Mouse (Mus musculus) midbrain, embryonic 15.5 days (tissue): Measurements from ENCODE around the gene Ccdc180. TPM values are rescaled to one million over a fixed set of nuclear protein-coding genes. Genes with fewer than 3 reads are reported as not detected.

Experiments used
- ATAC-seq: fragments of 200-750 bp; cut with Nextera tagmentation; replicated peaks from 2 replicates; pipeline ENCODE4 v1.8.0; 2017; ENCODE audit warnings: moderate TSS enrichment
- H3K27ac ChIP-seq: fragments of 300-500 bp; sonication (generic); 2 replicates; pipeline ENCODE4 v1.5.1; 2015; ENCODE audit warnings: mild to moderate bottlenecking, inconsistent platforms
- H3K27me3 ChIP-seq: fragments of 300-500 bp; sonication (generic); replicated peaks from 2 replicates; pipeline ENCODE4 v1.6.1; 2015; ENCODE audit warnings: inconsistent platforms
- H3K36me3 ChIP-seq: fragments of 300-500 bp; sonication (generic); replicated peaks from 2 replicates; pipeline ENCODE4 v1.6.1; 2015; ENCODE audit warnings: inconsistent platforms
- H3K4me1 ChIP-seq: fragments of 300-500 bp; sonication (generic); 2 replicates; pipeline ENCODE4 v1.6.1; 2015; ENCODE audit warnings: inconsistent platforms
- H3K4me2 ChIP-seq: fragments of 300-500 bp; sonication (generic); 2 replicates; pipeline ENCODE4 v1.6.1; 2015; ENCODE audit warnings: inconsistent platforms, mild to moderate bottlenecking, moderate library complexity
- H3K4me3 ChIP-seq: fragments of 300-500 bp; sonication (generic); 2 replicates; pipeline ENCODE4 v1.5.1; 2015; ENCODE audit warnings: mild to moderate bottlenecking, inconsistent platforms
- H3K9ac ChIP-seq: fragments of 300-500 bp; sonication (generic); 2 replicates; pipeline ENCODE4 v1.6.1; 2015; ENCODE audit warnings: mild to moderate bottlenecking, inconsistent platforms
- H3K9me3 ChIP-seq: fragments of 300-500 bp; sonication (generic); 2 replicates; pipeline ENCODE4 v1.6.1; 2016; ENCODE audit warnings: inconsistent platforms
- WGBS: fragments of 180-500 bp; shearing (Covaris S2); methylation state at CpG from one replicate; pipeline ENCODE4 v1.1.7; 2015; ENCODE audit warnings: mixed read lengths; 5-methylcytosine and 5-hydroxymethylcytosine counted together
- polyA plus RNA-seq: library from polyadenylated mRNA; unstranded; fragments of >200 nt; fragmentation: Nextera tagmentation; extraction: Ambion mirVana; gene quantifications from 2 replicates; pipeline ENCODE4 v1.2.1, GENCODE M21; 2015

The Ccdc180 gene
- polyA plus RNA-seq, 1 experiment from 2014 or later, result 0.39 TPM

DNA sequence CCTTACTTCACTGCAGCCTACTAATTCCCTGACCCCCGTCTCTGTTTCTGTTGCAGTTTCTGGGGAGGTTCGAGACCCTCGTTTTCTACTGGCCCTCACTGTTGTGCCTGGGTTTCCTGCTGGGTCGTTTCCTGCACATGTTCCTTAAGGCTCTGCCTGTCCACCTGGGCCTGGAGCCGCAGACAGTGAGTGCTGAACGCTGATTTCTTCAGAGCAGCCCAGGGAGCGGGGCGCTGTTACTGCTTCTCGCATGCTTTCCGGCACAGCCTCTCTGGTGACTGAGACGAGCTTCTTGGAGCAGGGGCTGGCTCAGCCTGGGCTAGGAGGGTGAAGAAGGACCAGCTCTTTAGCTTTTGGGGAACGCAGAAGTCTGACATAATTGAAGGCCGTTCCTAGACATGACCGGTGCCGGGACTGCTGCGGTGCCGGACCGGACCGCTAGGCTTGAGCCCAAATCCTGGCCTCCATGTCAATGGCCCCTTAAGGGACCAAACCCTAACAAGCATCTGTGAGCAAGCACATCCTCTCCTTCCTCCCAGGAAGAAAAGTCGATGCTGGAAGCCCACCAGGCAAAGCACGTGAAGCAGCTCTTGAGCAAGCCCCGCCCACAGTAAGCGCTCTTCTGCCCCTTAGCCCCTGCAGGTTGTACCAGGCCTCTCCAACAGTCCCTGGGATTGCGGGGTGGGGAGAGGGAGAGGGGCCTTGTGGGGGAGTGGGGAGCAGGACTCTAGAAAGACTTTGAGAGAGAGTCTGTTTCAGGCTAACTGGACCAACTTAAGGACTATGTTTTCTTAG lies 20.9 kb upstream of the Ccdc180 start:
- no peak for ATAC-seq
- Histone ChIP-seq H3K9me3 (no peaks in the 10 kb centered on the region), H3K9ac (no peak overlapping the region), H3K4me3 (no peak overlapping the region), H3K36me3 (no peaks in the 10 kb centered on the region), H3K4me2 (peak overlapping the region; percentile 31; the same call in 1 of the 2 replicates), H3K27ac (no peak overlapping the region), H3K27me3 (no peaks in the 10 kb centered on the region), H3K4me1 (peaks cover 3% of the 10 kb centered on the region; the same call in 1 of the 2 replicates)
- WGBS, result 26% methylated on average over 24 of the region's 24 CpGs

GRCm38 (mm10) chr4:45872147-45872546 lies 18.0 kb upstream of the Ccdc180 start:
- H3K9me3 ChIP-seq, result no peaks in the 10 kb centered on the region

GRCm38 (mm10) chr4:45878929-45879328 lies 11.2 kb upstream of the Ccdc180 start:
- H3K4me2 ChIP-seq, result no peak overlapping the region
- H3K4me3 ChIP-seq, result no peak overlapping the region

More at GRCm38 (mm10) chr4:45872147-45872546, 18.0 kb upstream of the Ccdc180 start:
- H3K9ac ChIP-seq, result no peak overlapping the region
- no peak overlapping the region for H3K4me2 ChIP-seq
- H3K27me3 ChIP-seq, result no peaks in the 10 kb centered on the region
- H3K27ac ChIP-seq, result no peak overlapping the region
- no peak overlapping the region for H3K4me3 ChIP-seq
- no peak for ATAC-seq
- no peaks in the 10 kb centered on the region for H3K36me3 ChIP-seq
- 86% methylated on average over 2 of the region's 2 CpGs for WGBS
- peaks cover 3% of the 10 kb centered on the region; the same call in 1 of the 2 replicates for H3K4me1 ChIP-seq

GRCm38 (mm10) chr4:45882521-45882920 lies 7.6 kb upstream of the Ccdc180 start:
- no peak overlapping the region for H3K4me2 ChIP-seq
- ATAC-seq, result no peak
- no peaks in the 10 kb centered on the region for H3K36me3 ChIP-seq
- H3K4me3 ChIP-seq, result no peak overlapping the region
- no peaks in the 10 kb centered on the region for H3K27me3 ChIP-seq
- no peak overlapping the region for H3K9ac ChIP-seq
- 89% methylated on average over 9 of the region's 9 CpGs for WGBS
- no peaks in the 10 kb centered on the region for H3K4me1 ChIP-seq
- H3K9me3 ChIP-seq, result no peaks in the 10 kb centered on the region
- no peak overlapping the region for H3K27ac ChIP-seq

More at GRCm38 (mm10) chr4:45878929-45879328, 11.2 kb upstream of the Ccdc180 start:
- no peaks in the 10 kb centered on the region for H3K9me3 ChIP-seq
- no peak for ATAC-seq
- no peak overlapping the region for H3K27ac ChIP-seq
- H3K9ac ChIP-seq, result no peak overlapping the region
- no peaks in the 10 kb centered on the region for H3K27me3 ChIP-seq
- no peaks in the 10 kb centered on the region for H3K4me1 ChIP-seq
- no peaks in the 10 kb centered on the region for H3K36me3 ChIP-seq
- 44% methylated on average over 5 of the region's 5 CpGs for WGBS

DNA sequence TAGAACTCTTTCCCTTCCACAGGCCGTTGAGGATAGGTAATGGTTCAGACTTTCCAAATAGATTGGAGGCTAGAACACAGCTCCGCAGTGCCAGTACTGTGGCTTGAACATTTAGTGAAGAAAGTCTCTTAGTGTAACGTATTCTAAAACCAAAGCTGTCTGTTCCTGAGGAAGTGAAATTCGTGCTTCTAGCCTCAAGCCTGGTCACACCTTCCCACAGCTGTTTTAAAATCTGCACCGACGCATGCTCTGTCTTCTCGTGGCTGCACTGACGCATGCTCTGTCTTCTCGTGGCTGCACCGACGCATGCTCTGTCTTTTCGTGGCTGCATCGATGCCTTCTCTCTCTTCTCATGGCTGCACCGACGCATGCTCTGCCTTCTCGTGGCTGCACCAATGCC lies 6.9 kb upstream of the Ccdc180 start:
- Histone ChIP-seq H3K4me2 (no peak overlapping the region), H3K4me3 (no peak overlapping the region)
- WGBS, result 95% methylated on average over 16 of the region's 16 CpGs

DNA sequence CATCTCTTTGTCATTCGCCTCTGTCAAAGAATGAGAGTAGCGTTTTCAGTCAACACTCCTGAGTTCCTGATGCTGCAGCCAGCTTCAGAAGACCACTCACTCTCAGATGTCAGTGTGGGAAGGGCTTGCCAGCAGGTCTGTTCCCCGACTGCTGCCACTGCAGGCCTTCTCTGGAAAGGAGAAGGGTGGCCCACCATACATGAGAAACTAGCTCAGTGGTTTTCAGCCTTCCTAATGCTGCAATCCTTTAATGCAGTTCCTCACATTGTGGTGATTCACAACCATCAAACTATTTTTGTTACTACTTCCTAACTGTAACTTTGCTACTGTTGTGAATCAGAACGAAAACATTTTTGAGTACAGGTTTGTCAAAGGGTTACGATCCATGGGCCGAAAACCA lies 616 bp upstream of the Ccdc180 start:
- H3K27ac ChIP-seq, result no peak overlapping the region
- no peak overlapping the region for H3K4me3 ChIP-seq
- peaks cover 6% of the 10 kb centered on the region for H3K4me1 ChIP-seq
- 56% methylated on average over 6 of the region's 6 CpGs for WGBS
- H3K4me2 ChIP-seq, result no peak overlapping the region
- H3K9ac ChIP-seq, result no peak overlapping the region
- H3K27me3 ChIP-seq, result no peaks in the 10 kb centered on the region
- H3K36me3 ChIP-seq, result no peaks in the 10 kb centered on the region
- H3K9me3 ChIP-seq, result no peaks in the 10 kb centered on the region
- no peak for ATAC-seq

More for the DNA sequence above, 6.9 kb upstream of the Ccdc180 start:
- no peak for ATAC-seq
- Histone ChIP-seq H3K4me1 (no peaks in the 10 kb centered on the region), H3K27ac (no peak overlapping the region), H3K9ac (no peak overlapping the region), H3K9me3 (no peaks in the 10 kb centered on the region), H3K27me3 (no peaks in the 10 kb centered on the region), H3K36me3 (no peaks in the 10 kb centered on the region)

DNA sequence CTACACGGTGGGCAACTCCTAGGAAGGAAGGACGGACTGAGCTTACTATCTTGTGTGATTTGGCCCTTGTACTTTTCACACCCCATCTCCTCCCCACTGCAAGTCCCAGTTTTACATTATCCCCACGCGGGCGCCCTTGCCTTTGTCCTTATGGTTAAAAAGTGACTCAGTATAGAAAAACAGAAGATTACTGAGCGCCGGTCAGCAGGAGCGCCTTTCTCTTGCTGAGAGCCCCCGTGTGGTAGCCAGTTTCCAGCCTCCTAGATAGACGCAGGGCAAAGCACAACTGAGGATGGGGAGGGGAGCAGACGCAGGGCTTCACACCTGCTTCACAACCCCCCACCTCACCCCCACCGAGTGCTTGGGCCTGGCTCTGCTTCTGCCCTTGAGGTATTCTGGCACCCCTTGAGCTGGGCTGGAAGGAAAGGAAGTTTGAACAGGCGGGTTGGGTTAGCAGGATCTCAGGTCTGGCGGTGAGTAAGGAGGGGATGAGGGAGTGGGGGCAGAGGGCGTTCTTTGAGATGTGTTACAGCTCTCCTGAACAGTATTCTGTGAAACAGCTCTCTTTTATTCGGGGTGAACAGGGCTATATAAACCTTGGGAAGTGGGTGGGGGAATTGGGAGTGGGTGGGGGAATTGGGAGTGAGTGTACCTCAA lies 6.5 kb downstream of the Ccdc180 start:
- H3K4me2 ChIP-seq, result no peak overlapping the region
- no peaks in the 10 kb centered on the region for H3K4me1 ChIP-seq
- no peak overlapping the region for H3K27ac ChIP-seq
- H3K9me3 ChIP-seq, result no peaks in the 10 kb centered on the region
- no peak overlapping the region for H3K9ac ChIP-seq
- no peaks in the 10 kb centered on the region for H3K27me3 ChIP-seq
- WGBS, result 18% methylated on average over 16 of the region's 16 CpGs
- H3K36me3 ChIP-seq, result no peaks in the 10 kb centered on the region
- H3K4me3 ChIP-seq, result no peak overlapping the region
- no peak for ATAC-seq

DNA sequence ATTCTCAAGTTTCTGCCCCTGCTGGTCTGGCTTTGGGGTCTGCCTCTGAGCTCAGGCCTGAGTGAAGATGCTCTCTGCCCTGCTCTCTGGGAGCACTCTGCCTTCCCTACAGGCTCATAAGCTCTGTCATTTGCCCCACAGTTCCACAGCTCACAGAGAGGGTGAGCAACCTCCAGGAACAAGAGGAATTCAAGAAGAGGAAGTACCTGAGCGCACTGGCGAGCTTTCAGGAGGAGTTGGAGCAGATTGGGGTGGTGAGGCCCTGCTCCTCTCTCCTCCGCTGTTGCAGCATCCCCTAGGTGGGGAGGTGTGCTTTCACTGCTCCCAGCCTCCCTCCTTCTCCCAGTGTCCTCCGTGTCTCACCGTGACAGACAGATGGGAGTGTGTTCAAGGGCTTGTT lies 8.3 kb downstream of the Ccdc180 start:
- Histone ChIP-seq H3K4me2 (no peak overlapping the region), H3K27ac (no peak overlapping the region), H3K9ac (no peak overlapping the region), H3K27me3 (no peaks in the 10 kb centered on the region), H3K36me3 (no peaks in the 10 kb centered on the region), H3K4me1 (no peaks in the 10 kb centered on the region), H3K9me3 (no peaks in the 10 kb centered on the region), H3K4me3 (no peak overlapping the region)
- WGBS, result 65% methylated on average over 5 of the region's 5 CpGs
- no peak for ATAC-seq

DNA sequence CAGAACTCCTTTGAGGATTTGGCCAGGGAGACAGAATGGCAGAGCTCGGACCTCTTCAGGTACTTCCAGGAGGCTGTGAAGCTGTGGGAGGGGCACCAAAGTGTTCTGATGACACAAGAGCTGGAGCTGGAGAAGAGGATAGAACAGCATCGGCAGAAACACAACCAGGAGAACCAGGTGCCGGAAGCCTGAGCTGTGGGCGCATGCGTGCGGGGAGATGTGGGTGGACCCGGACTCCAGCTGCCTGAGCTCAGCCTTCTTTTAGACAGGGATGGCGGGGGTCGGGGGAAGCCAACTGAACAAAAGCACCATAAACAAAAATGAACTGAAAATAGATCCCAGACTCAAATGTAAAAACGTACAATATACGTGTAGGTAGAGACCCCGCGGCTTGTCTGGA lies 19.2 kb downstream of the Ccdc180 start:
- no peaks in the 10 kb centered on the region for H3K9me3 ChIP-seq
- no peak overlapping the region for H3K27ac ChIP-seq
- H3K4me1 ChIP-seq, result no peaks in the 10 kb centered on the region
- WGBS, result 92% methylated on average over 13 of the region's 13 CpGs
- no peak overlapping the region for H3K4me2 ChIP-seq
- ATAC-seq, result no peak
- H3K9ac ChIP-seq, result no peak overlapping the region
- H3K36me3 ChIP-seq, result no peaks in the 10 kb centered on the region
- no peaks in the 10 kb centered on the region for H3K27me3 ChIP-seq
- H3K4me3 ChIP-seq, result no peak overlapping the region

GRCm38 (mm10) chr4:45909924-45910323 lies 19.8 kb downstream of the Ccdc180 start:
- ATAC-seq, result no peak
- WGBS, result 83% methylated on average over 4 of the region's 4 CpGs

DNA sequence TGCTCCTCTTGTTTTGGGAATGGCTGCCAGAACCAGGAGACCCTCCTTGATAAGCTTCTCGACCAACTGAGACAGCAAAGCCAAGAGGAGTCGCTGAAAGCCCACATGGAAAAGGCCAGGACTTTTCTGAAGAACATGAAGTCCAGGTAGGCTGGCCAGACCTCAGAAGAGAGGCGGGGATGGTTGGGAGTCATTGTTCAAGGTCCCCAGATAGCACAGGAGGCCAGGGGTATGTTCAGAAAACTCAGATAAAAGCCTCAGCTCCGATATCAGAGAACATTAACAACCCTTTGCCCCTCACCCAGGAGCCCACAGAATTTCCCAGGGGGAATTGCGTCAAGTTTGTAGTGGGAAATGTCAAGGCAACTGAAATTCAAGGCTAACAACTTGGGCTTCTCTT lies 21.2 kb downstream of the Ccdc180 start:
- Histone ChIP-seq H3K9me3 (no peaks in the 10 kb centered on the region), H3K4me3 (no peak overlapping the region), H3K9ac (no peak overlapping the region), H3K4me1 (no peaks in the 10 kb centered on the region), H3K27me3 (no peaks in the 10 kb centered on the region), H3K36me3 (no peaks in the 10 kb centered on the region), H3K27ac (no peak overlapping the region), H3K4me2 (no peak overlapping the region)
- WGBS, result 85% methylated on average over 5 of the region's 5 CpGs
- ATAC-seq, result no peak

More at GRCm38 (mm10) chr4:45909924-45910323, 19.8 kb downstream of the Ccdc180 start:
- Histone ChIP-seq H3K27ac (no peak overlapping the region), H3K27me3 (no peaks in the 10 kb centered on the region), H3K9ac (no peak overlapping the region), H3K4me1 (no peaks in the 10 kb centered on the region), H3K4me2 (no peak overlapping the region), H3K4me3 (no peak overlapping the region), H3K36me3 (no peaks in the 10 kb centered on the region), H3K9me3 (no peaks in the 10 kb centered on the region)

DNA sequence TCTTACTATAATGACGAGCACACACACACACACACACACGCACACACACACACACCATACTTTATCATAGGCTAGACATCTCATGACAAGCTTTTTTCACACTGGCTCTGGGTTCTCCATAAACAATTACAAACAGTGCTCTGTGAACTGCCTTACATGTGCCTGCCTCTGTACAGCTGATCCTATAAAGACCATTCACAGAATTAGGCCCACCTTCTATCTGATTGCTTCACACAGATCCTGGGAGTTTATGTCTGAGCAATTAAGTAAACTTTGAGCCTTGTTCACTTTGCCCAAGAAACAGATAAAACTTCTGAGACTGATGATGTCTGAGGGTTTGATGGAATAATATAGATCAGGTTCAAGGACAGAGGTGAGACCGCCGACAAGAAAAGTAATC lies 21.8 kb downstream of the Ccdc180 start:
- H3K4me2 ChIP-seq, result no peak overlapping the region
- H3K9ac ChIP-seq, result no peak overlapping the region
- no peaks in the 10 kb centered on the region for H3K27me3 ChIP-seq
- no peaks in the 10 kb centered on the region for H3K4me1 ChIP-seq
- 93% methylated on average over 4 of the region's 4 CpGs for WGBS
- H3K4me3 ChIP-seq, result no peak overlapping the region
- ATAC-seq, result no peak
- H3K9me3 ChIP-seq, result no peaks in the 10 kb centered on the region
- no peak overlapping the region for H3K27ac ChIP-seq
- H3K36me3 ChIP-seq, result no peaks in the 10 kb centered on the region

DNA sequence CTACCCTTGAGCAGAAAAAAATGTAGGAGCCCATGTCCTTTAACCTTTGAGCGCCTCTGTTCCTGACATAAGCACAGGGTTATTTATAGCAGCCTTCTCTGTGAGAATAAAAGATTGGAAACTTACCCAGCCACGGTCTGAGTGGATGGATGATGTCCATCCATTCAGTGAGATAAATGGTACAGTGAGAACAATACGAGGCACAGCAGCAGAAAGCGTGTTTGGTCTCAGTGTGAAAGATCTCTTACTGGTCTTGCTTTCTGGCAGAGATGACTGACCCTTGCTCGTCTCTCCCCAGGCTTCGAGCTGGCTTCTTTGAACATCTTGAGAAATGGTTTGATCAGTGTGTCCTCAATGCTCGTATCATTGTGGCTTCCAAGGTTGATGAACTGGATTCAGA lies 27.0 kb downstream of the Ccdc180 start:
- no peaks in the 10 kb centered on the region for H3K9me3 ChIP-seq
- no peak overlapping the region for H3K9ac ChIP-seq
- no peak for ATAC-seq
- no peak overlapping the region for H3K4me3 ChIP-seq
- no peaks in the 10 kb centered on the region for H3K36me3 ChIP-seq
- no peak overlapping the region for H3K27ac ChIP-seq
- H3K4me2 ChIP-seq, result no peak overlapping the region
- H3K4me1 ChIP-seq, result no peaks in the 10 kb centered on the region
- H3K27me3 ChIP-seq, result no peaks in the 10 kb centered on the region
- WGBS, result 70% methylated on average over 7 of the region's 7 CpGs
